ENCODE assay signal across 9 mouse cellular contexts in the genomic region with DNA sequence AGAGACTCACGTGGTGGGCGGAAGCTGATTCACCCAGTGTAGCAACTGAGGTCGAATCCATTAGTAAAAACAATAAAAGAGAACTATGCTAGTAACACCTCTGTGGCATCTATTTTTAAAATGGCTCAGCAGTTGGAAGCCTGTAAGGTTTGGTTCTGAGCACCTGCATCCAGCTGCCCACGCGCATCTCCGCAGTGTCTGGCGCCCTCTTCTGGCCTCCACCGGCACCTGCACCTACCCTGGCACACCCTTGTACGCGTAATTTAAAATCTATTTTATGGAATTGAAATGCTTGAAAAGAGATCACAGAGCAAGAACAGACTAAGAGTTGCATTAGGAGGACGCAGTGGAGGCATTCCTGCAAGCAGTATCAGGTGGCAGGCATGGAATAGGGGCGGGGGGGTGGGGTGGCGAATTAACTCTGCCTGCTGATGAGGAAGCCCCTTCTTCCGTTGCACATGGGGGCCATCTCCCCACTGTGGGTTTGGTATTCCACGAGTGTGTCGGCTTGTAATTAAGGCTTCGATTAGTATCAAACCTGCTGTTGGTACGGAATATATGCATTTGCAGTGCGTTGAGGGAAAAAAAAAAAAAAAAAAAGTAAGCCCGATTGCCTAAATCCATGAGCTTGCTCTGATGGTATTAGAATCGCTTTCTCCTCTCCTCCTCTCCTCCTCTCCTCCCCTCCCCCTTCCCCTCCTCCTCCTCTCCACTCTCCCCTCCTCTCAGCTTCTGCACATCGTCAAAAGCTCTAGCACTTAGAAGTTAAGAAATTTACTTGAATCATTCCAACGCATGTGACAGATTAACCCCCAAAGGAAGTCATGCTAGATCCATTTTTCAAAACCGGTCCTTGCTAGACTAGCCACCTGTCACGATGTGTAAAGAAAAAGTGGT.
DNase-seq lines count a peak whose midpoint lies in the region; ATAC-seq and TF ChIP-seq lines count a peak whose summit lies in the region.
"Had no signal": no experiment of that assay in that cellular context is flagged by ENCODE, and none has a peak within 500 bp of the region (broad histone marks: within the 10 kb centered on the region; RNA-seq: fewer than 3 reads in every experiment).

No protein-coding gene starts in this region.

- peak; percentile 73 for TF ChIP-seq CTCF in layer of hippocampus, adult 2 months (conservative IDR thresholded peaks at IDR 0.05)
- TF ChIP-seq CTCF in brain, embryonic 14.5 days (IDR thresholded peaks at IDR 0.05; ENCODE audit: borderline replicate concordance, extremely low read depth, insufficient read depth, insufficient read length) = peak; percentile 65

- H3K4me2 ChIP-seq in hindbrain, embryonic 12.5 days (replicated peaks) = peak overlapping the region; percentile 43
- peak overlapping the region; percentile 41 for H3K4me2 ChIP-seq in neural tube, embryonic 12.5 days (replicated peaks)

- peak in 1 of 2 experiments; percentile 38 for DNase-seq in layer of hippocampus, adult 2 months (ENCODE audit: low spot score in 2 of 2)
- no peak for DNase-seq in layer of hippocampus, adult 9-10 months (ENCODE audit: low spot score)
- DNase-seq in brain, embryonic 14.5 days (ENCODE audit: low read depth) = peak; percentile 61
- no peak for DNase-seq in spleen, adult 18-20 months
- no peak for DNase-seq in kidney, postnatal 14 days

- no peaks in the 10 kb centered on the region for H3K9me3 ChIP-seq in hindbrain, embryonic 12.5 days (replicated peaks)
- 0 out of 2 replicates have a peak, but pooled peaks cover 4% of the 10 kb centered on the region for H3K9me3 ChIP-seq in neural tube, embryonic 12.5 days

- WGBS in hindbrain, embryonic 12.5 days = 26% methylated on average over 25 of the region's 25 CpGs
- 28% methylated on average over 25 of the region's 25 CpGs for WGBS in neural tube, embryonic 12.5 days

- ATAC-seq in hindbrain, embryonic 12.5 days (ENCODE audit: low FRiP score) = peak; percentile 43; the same call in 1 of the 2 replicates
- ATAC-seq in neural tube, embryonic 12.5 days (ENCODE audit: low FRiP score, low read depth) = peak; percentile 44; the same call in 1 of the 2 replicates
- no peak for ATAC-seq in erythroid progenitor cell, adult 5-6 weeks (replicated peaks; ENCODE audit: low FRiP score, poor library complexity, severe bottlenecking)

- H3K4me3 ChIP-seq in layer of hippocampus, adult 2 months = no peak overlapping the region
- no peak overlapping the region for H3K4me3 ChIP-seq in hindbrain, embryonic 12.5 days
- no peak overlapping the region for H3K4me3 ChIP-seq in neural tube, embryonic 12.5 days

- 0 out of 2 replicates have a peak, but pooled peaks cover 10% of the 10 kb centered on the region for H3K4me1 ChIP-seq in hindbrain, embryonic 12.5 days
- H3K4me1 ChIP-seq in neural tube, embryonic 12.5 days = 0 out of 2 replicates have a peak, but pooled peaks cover 3% of the 10 kb centered on the region

- no peaks in the 10 kb centered on the region for H3K36me3 ChIP-seq in hindbrain, embryonic 12.5 days
- H3K36me3 ChIP-seq in neural tube, embryonic 12.5 days = no peaks in the 10 kb centered on the region
- H3K36me3 ChIP-seq: G1E had no signal

- no peak for TF ChIP-seq POLR2A in brain, embryonic 14.5 days (IDR thresholded peaks at IDR 0.05; ENCODE audit: borderline replicate concordance, extremely low read depth, insufficient read depth, insufficient read length, poor library complexity, severe bottlenecking)

- H3K27ac ChIP-seq in layer of hippocampus, adult 2 months = no peak overlapping the region
- no peak overlapping the region for H3K27ac ChIP-seq in hindbrain, embryonic 12.5 days
- H3K27ac ChIP-seq in neural tube, embryonic 12.5 days = no peak overlapping the region

- H3K9ac ChIP-seq in hindbrain, embryonic 12.5 days = no peak overlapping the region
- no peak overlapping the region for H3K9ac ChIP-seq in neural tube, embryonic 12.5 days

- no peaks in the 10 kb centered on the region for H3K27me3 ChIP-seq in hindbrain, embryonic 12.5 days
- no peaks in the 10 kb centered on the region for H3K27me3 ChIP-seq in neural tube, embryonic 12.5 days (replicated peaks)
